Mouse (Mus musculus): Measurements from ENCODE around the gene Chst8. TPM values are rescaled to one million over a fixed set of nuclear protein-coding genes. Genes with fewer than 3 reads are reported as not detected.
A peak's percentile ranks its signal among the peaks of the same experiment; 100 is the strongest.

Chst8 gene
- total RNA-seq, 4 experiments from 2014 or later: 14.6 to 19.4 (median 17.7) TPM

DNA sequence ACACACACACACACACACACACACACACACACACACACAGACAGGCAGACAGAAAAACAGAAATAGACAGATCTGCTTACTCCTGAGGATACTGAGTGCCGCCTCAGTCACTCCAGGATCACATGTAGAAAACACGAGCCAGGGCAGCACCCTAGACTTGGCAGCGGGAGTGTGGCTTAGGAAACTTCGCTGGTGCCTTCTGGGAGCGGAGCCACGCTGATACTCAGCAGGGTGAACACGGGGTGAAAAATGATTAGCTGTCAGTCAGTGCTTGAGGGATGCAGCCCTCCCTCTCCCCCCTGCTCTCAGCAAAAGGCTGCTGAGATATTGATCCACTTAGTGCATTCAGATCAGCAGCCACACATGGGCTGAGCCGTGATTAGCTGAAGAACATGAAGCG is 93.9 kb downstream of the Chst8 start:
- no peak for DNase-seq (ENCODE audit: low spot score in 2 of 2)

DNA sequence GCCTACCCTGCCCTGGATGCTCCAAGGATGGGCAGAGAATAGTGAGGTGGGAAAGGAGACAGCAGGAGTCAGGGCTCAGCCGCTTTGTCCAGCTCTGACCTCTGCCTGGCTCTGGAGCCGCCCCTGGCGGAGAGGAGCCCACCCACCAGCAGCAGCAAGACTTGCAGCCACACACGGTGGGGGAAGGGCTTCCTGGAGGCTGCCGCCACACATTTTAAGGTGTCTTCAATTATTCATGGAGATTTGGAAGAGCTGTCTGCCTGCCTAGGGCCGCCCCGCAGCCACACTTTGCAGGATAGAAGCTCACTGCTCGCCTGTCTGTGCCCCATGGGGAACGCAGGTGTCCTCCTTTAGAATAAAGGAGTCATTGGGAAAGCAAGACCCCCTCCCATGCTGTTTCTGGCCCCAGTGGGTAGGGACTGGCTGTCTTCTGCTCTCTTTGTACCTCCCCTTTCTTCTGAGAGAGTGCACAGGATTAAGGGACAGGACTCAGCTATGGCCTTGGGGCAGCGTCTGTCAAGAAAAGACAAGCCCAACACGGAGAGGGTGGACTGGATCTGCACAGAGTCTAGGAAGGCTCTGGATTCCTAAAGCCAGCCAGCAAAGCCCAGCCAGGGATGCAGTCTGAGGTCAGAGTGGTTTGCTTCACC is 95.2 kb downstream of the Chst8 start:
- no peak for DNase-seq (ENCODE audit: low spot score in 2 of 2)

DNA sequence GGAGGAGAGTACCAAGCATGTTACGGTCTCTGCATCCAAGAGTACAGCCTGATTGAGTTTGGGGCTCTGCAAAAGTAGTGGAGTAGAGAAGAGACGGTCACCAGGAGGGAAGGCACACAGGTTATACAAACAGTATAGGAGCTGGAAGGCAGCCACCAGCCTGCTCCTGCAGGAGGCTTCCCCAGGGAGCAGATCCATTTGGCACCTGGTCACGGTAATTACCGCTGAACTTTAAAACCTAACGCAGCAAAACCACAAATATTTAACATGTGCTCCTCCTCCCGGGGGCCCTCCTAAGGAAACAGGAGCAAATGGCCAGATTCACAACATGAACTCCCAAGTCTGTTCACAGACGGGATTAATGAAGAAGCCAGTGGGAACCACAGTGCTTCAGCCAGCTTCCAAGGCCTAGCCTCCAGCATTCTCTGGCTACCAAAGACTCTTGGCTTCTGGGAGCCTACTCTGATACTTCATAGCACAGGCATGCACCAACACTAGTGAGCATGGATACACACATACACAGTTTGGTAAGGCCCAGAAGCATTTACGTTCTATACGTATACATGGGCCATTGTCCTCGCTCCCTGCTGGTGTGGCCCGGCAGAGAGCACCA is 97.6 kb downstream of the Chst8 start:
- DNase-seq (ENCODE audit: low spot score in 2 of 2): no peak

GRCm38 (mm10) chr7:34709111-34709510 is 103.4 kb downstream of the Chst8 start:
- no peak for DNase-seq (ENCODE audit: low spot score in 2 of 2)

DNA sequence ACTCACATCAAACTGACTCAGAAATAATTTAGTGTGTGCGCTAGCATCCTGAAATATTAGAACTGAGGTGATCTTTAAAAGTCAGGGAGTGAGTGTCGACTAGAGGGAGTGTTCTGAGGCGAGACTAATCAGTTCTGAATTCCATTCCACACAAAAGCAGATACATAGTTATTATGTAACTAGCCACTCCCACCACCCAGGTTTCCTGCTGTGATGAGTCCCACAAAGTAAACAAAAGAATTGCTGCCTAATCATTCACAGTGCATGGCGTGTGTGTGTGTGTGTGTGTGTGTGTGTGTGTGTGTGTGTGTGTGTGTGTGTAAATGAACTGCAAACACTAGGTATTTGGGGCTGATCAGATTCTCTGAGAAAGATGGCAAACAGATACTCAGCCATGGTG is 108.1 kb downstream of the Chst8 start:
- no peak for DNase-seq (ENCODE audit: low spot score in 2 of 2)

GRCm38 (mm10) chr7:34703437-34703836 is 109.1 kb downstream of the Chst8 start:
- no peak for DNase-seq (ENCODE audit: low spot score in 2 of 2)

DNA sequence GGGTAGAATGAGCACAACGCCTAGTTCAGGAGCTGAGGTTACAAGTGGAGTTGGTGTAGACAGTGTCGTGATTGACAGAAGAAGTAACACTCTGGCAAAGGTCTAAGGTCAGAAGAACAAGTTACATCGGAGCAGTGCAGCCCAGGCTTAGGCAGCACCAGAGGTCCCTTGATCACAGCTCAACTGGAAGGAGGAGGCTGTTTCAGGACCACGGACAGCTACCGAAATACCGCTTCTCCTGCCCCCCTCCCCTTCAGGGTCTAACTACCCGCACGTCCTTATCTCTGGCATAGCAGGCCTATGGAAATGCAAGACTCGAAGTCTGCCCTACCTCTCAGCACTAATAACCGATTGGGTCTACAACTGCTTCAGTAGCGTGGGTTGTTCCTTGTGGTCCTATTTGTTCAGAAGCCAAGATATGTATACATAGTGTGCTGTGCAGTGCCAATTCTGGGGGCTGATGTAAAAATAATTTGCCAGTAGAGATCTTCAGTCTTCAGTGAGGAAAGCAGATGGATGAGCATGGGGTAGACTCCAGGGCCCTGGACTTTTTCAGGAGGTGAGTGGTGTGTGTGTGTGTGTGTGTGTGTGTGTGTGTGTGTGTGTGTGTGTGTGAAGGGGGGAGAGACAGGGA is 109.7 kb downstream of the Chst8 start:
- peak in 1 of 2 experiments; percentile 44 for DNase-seq (ENCODE audit: low spot score in 2 of 2)

GRCm38 (mm10) chr7:34699888-34700287 is 112.6 kb downstream of the Chst8 start:
- DNase-seq (ENCODE audit: low spot score in 2 of 2): no peak

GRCm38 (mm10) chr7:34698221-34698620 is 114.3 kb downstream of the Chst8 start:
- no peak for DNase-seq (ENCODE audit: low spot score in 2 of 2)

GRCm38 (mm10) chr7:34696086-34696485 is 116.4 kb downstream of the Chst8 start:
- DNase-seq (ENCODE audit: low spot score in 2 of 2): no peak

GRCm38 (mm10) chr7:34694898-34695297 is 117.6 kb downstream of the Chst8 start:
- DNase-seq (ENCODE audit: low spot score in 2 of 2): no peak

- no peak for DNase-seq (ENCODE audit: low spot score in 2 of 2)
Measured at GRCm38 (mm10) chr7:34693916-34694315, 118.6 kb downstream of the Chst8 start.

- no peak for DNase-seq (ENCODE audit: low spot score in 2 of 2)
Measured at GRCm38 (mm10) chr7:34693072-34693471, 119.4 kb downstream of the Chst8 start.

DNA sequence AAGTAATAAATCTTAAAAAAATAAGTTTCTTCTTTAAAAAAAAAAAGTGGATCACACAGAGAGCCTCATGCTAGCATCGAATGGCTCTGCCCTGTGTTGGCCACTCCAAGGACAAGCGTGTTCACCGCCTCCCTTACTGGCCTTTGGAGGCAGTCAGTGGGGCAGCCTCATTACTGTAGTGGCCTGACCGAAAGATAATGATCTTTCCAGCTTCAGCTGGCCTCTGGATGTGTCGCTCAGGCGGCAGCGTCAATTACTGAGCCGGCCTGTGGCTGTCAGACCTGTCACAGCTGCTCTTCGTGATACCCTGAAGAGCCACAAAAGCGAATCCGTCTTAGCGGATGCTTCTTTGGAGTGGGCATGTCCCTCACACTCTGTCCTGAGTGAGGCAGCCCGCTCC is 122.4 kb downstream of the Chst8 start:
- no peak for DNase-seq (ENCODE audit: low spot score in 2 of 2)

DNA sequence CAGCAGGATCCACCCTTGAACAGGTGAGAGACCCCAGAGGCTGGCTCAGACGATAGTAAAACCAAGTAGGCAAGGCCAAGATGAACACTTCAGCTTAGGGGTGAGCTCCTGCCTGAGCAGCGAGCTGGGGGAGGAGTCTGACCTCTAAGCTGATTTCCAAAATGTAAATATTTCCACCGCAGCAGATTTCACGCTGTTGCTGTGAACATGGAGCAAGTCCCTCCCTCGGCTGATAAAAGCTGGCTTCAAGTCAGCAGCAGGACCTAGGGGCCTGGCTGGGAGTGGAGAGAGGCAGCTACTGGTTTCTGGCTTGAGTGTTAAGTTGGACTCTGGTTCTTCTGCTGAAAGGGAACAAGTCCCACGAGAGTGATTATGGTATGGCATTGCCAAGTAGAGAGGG is 123.5 kb downstream of the Chst8 start:
- DNase-seq (ENCODE audit: low spot score in 2 of 2): no peak

DNA sequence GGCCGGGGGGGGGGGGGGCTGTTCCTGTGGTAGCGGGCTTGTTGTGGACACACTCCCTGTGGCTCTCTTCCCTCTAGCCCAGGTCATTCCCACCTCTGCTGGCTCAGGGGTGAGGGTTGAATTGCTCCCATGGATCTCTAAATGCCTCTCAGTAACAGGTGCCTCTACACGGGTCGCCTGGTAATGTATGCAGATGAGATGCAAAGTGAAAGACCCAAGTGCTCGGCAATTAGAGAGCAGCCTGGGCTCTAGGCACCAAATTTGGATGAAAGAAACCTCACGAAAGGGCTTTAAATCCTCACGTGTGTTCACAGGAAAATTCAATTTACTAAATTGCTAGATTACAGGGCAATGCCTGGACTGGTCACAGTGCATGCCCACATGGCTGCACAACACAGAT is 126.7 kb downstream of the Chst8 start:
- DNase-seq (ENCODE audit: low spot score in 2 of 2): no peak

DNA sequence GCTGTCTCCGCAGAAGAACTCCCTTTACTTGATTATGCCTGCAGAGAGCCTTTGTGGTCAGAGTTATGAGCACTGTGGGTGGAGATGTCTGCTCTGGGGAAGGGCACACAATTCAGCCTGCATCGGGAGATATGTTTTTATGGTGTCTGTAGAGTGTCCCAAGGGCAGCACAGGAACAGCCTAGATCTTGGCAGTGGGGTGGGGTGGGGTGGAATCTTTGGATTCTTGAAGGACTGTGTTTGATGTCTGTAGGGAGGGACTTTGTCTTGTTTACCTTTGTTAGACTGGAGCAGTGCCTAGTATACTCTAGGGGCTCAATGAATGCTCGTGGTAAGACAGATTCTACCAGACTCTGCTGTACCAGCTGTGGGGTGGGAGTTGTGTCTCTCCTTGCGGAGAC is 127.3 kb downstream of the Chst8 start:
- no peak for DNase-seq (ENCODE audit: low spot score in 2 of 2)

GRCm38 (mm10) chr7:34680771-34681421 is 131.6 kb downstream of the Chst8 start:
- DNase-seq (ENCODE audit: low spot score in 2 of 2): no peak

DNA sequence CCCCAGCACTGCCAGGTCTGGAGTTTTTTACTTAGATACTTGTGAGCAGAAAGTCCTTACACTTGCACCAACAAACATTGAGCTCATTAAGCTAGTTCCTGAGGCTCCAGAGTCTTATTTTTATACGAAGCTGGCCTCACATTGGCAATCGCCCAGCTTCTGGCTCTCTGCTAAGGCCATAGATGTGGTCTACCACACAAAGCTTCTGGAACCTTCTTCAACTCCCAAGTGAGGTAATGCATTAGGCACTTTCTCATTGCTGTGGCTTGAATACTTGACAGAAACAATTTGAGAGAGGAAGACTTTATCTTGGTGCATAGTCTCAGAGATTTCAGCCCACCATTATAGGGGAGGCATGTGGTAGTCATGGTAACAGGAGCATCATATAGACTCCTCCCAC is 132.6 kb downstream of the Chst8 start:
- no peak for DNase-seq (ENCODE audit: low spot score in 2 of 2)

GRCm38 (mm10) chr7:34675831-34676514 is 136.5 kb downstream of the Chst8 start:
- peak; percentile 38 to 69 for DNase-seq (ENCODE audit: low spot score in 2 of 2)

DNA sequence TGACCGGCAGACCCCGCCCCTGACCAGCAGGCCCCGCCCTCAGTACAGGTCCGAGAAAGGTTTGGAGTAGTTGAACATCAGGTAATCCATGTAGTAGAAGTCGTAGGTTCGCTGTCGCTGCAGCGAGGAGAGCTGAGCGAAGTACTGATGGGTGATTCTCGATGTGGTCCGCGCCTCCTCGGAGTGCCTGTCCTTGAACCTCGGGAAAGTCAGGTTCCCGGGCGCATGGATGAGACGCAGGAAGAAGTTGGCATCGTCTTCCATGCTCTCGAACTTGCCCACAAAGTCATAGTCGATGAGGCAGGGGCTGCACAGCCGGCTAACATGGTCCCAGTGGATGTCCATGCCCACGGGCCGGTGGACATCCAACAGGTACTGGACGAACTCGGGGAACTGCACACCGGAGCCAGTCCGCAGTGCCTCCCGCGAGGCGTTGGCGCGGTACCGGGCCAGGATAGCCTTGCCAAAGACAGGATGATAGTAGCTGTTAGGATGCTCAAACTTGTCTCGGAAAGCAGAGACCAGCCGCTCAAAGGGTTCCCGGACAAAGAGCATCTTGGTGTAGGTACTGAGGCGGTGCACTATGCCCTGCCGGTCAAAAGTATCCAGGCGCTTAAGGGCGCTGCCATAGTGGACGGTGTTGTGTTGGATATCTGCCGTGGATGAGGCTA is 137.3 kb downstream of the Chst8 start:
- DNase-seq (ENCODE audit: low spot score in 2 of 2): no peak

All from left cerebral cortex, adult 8-10 months (tissue).